Mouse (Mus musculus): ENCODE results near the gene Crlf3. TPM values are rescaled to one million over a fixed set of nuclear protein-coding genes. Genes with fewer than 3 reads are reported as not detected.

Gene Crlf3
- 59.4 and 60.1 TPM in 2 replicates for polyA plus RNA-seq (2016; fragmentation: Nextera tagmentation; extraction: Ambion mirVana)

GRCm38 (mm10) chr11:80080826-80081728, at the start of gene Crlf3:
Gene Crlf3, minus strand, starts transcription at chr11:80080991.
- Histone ChIP-seq H3K9me3 (no peaks in the 10 kb centered on the region), H3K4me1 (replicated peaks) (peaks cover 13% of the 10 kb centered on the region; the same call in 1 of the 2 replicates), H3K9ac (replicated peaks) (peak within 1 kb of the TSS; percentile 97), H3K4me3 (replicated peaks) (peak within 1 kb of the TSS; percentile 91), H3K4me2 (peak within 1 kb of the TSS; percentile 70), H3K27me3 (no peaks in the 10 kb centered on the region), H3K36me3 (peaks cover 7% of the 10 kb centered on the region; the same call in 1 of the 2 replicates), H3K27ac (peak within 1 kb of the TSS; percentile 97)
- peak; percentile 93 for ATAC-seq (ENCODE audit: insufficient number of reproducible peaks, insufficient read depth, low FRiP score, low TSS enrichment, low read depth)
- WGBS, result 8% methylated on average over 55 of the region's 55 CpGs

DNA sequence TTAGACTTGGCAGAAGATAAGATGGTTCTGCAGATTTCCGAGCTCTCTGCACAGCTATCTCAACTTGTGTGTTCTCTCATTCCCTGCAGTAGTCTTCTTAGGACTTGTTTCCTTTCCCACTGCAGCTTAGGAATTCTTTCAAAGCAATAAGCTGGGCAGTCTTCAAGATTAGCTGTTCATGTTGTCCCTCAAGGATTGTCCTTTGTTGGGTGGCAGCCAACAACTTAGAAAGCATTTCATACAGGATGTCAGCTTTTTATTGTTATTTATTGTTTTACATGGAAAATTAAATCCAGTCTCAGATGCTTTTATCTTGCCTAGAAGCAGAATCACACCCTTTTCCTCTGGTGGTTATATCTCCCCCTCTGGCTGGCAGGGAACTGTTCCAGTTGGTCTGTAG, 35.6 kb upstream of the Crlf3 start:
- no peak for ATAC-seq (ENCODE audit: insufficient number of reproducible peaks, insufficient read depth, low FRiP score, low TSS enrichment, low read depth)
- Histone ChIP-seq H3K27ac (no peak overlapping the region), H3K36me3 (peaks cover 84% of the 10 kb centered on the region), H3K9ac (replicated peaks) (no peak overlapping the region), H3K9me3 (no peaks in the 10 kb centered on the region), H3K4me1 (replicated peaks) (no peaks in the 10 kb centered on the region), H3K4me2 (no peak overlapping the region), H3K27me3 (no peaks in the 10 kb centered on the region), H3K4me3 (replicated peaks) (no peak overlapping the region)
- 82% methylated on average over 1 of the region's 1 CpGs for WGBS

DNA sequence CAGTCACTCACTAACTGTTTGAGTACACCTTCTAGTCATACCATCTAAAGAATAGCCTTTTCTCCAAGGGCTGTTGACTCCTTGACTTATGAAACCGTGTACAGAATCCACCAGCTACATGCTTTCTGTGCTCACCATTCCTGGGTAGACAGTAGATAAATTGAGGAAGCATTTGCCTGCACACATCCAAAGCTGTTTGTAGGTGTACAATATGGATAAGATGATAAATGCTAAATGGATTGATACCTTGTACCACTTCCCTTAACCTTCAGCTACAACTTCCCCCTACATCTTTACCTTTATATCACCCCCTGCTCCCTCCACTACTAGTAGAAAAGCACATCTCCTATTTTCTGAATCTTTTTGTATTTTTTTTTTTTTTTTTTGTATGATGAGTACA, 23.6 kb upstream of the Crlf3 start:
- 83% methylated on average over 1 of the region's 1 CpGs for WGBS

GRCm38 (mm10) chr11:80101298-80101697, 20.5 kb upstream of the Crlf3 start:
- no peak overlapping the region for H3K4me3 ChIP-seq (replicated peaks)
- H3K4me2 ChIP-seq, result no peak overlapping the region
- no peaks in the 10 kb centered on the region for H3K9me3 ChIP-seq
- no peaks in the 10 kb centered on the region for H3K4me1 ChIP-seq (replicated peaks)
- H3K36me3 ChIP-seq, result peaks cover 81% of the 10 kb centered on the region
- H3K9ac ChIP-seq (replicated peaks), result no peak overlapping the region
- H3K27me3 ChIP-seq, result no peaks in the 10 kb centered on the region
- WGBS, result 91% methylated on average over 6 of the region's 6 CpGs
- ATAC-seq (ENCODE audit: insufficient number of reproducible peaks, insufficient read depth, low FRiP score, low TSS enrichment, low read depth), result no peak
- no peak overlapping the region for H3K27ac ChIP-seq

More for the DNA sequence above, 23.6 kb upstream of the Crlf3 start:
- Histone ChIP-seq H3K27ac (no peak overlapping the region), H3K9ac (replicated peaks) (no peak overlapping the region), H3K4me1 (replicated peaks) (no peaks in the 10 kb centered on the region), H3K27me3 (no peaks in the 10 kb centered on the region), H3K4me3 (replicated peaks) (no peak overlapping the region), H3K4me2 (no peak overlapping the region), H3K9me3 (no peaks in the 10 kb centered on the region), H3K36me3 (peaks cover 84% of the 10 kb centered on the region)
- no peak for ATAC-seq (ENCODE audit: insufficient number of reproducible peaks, insufficient read depth, low FRiP score, low TSS enrichment, low read depth)

- Histone ChIP-seq H3K27ac (no peak overlapping the region), H3K4me3 (replicated peaks) (no peak overlapping the region), H3K27me3 (no peaks in the 10 kb centered on the region), H3K4me2 (no peak overlapping the region), H3K9ac (replicated peaks) (no peak overlapping the region), H3K36me3 (peaks cover 81% of the 10 kb centered on the region), H3K9me3 (no peaks in the 10 kb centered on the region), H3K4me1 (replicated peaks) (no peaks in the 10 kb centered on the region)
- ATAC-seq (ENCODE audit: insufficient number of reproducible peaks, insufficient read depth, low FRiP score, low TSS enrichment, low read depth), result no peak
- 89% methylated on average over 3 of the region's 3 CpGs for WGBS
These were observed 17.8 kb upstream of the Crlf3 start for GRCm38 (mm10) chr11:80098444-80099056.

DNA sequence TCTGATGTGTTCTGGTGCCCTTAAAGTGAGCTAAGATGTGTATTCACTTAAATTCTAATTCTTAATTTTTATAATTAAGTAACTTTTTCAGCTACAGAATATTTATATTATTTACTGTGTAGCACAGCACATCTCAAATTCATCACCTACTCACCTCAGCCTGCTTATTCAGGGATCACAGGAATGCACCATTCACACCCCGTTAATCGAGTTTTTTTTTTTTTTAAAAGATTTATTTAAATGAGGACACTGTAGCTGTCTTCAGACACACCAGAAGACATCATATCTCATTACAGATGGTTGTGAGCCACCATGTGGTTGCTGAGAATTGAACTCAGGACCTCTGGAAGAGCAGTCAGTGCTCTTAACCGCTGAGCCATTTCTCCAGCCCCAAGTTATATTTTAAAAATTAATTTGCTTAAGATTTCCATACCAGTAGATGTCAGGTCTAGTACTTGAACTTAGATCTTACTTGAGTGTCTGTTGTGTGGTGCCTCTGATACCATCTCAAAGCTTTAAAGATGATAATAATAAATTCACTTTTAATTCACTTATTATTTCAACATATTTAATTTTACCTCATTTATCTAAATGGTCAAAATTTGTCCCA, 9.9 kb upstream of the Crlf3 start:
- Histone ChIP-seq H3K4me2 (peak overlapping the region; percentile 64), H3K27ac (no peak overlapping the region), H3K4me3 (replicated peaks) (peak overlapping the region; percentile 99), H3K36me3 (peaks cover 17% of the 10 kb centered on the region), H3K9ac (replicated peaks) (peak overlapping the region; percentile 97; the same call in 1 of the 2 replicates), H3K9me3 (no peaks in the 10 kb centered on the region), H3K4me1 (replicated peaks) (peaks cover 8% of the 10 kb centered on the region), H3K27me3 (no peaks in the 10 kb centered on the region)
- WGBS, result 72% methylated on average over 3 of the region's 3 CpGs
- no peak for ATAC-seq (ENCODE audit: insufficient number of reproducible peaks, insufficient read depth, low FRiP score, low TSS enrichment, low read depth)

GRCm38 (mm10) chr11:80089817-80090214, 9.0 kb upstream of the Crlf3 start:
- WGBS, result 1% methylated on average over 14 of the region's 14 CpGs
- peaks cover 8% of the 10 kb centered on the region for H3K4me1 ChIP-seq (replicated peaks)
- no peaks in the 10 kb centered on the region for H3K9me3 ChIP-seq
- peak overlapping the region; percentile 97 for H3K9ac ChIP-seq (replicated peaks)
- H3K36me3 ChIP-seq, result peaks cover 10% of the 10 kb centered on the region; the same call in 1 of the 2 replicates
- H3K27ac ChIP-seq, result peak overlapping the region; percentile 74
- peak overlapping the region; percentile 99 for H3K4me3 ChIP-seq (replicated peaks)
- peak overlapping the region; percentile 64 for H3K4me2 ChIP-seq
- H3K27me3 ChIP-seq, result no peaks in the 10 kb centered on the region
- no peak for ATAC-seq (ENCODE audit: insufficient number of reproducible peaks, insufficient read depth, low FRiP score, low TSS enrichment, low read depth)

DNA sequence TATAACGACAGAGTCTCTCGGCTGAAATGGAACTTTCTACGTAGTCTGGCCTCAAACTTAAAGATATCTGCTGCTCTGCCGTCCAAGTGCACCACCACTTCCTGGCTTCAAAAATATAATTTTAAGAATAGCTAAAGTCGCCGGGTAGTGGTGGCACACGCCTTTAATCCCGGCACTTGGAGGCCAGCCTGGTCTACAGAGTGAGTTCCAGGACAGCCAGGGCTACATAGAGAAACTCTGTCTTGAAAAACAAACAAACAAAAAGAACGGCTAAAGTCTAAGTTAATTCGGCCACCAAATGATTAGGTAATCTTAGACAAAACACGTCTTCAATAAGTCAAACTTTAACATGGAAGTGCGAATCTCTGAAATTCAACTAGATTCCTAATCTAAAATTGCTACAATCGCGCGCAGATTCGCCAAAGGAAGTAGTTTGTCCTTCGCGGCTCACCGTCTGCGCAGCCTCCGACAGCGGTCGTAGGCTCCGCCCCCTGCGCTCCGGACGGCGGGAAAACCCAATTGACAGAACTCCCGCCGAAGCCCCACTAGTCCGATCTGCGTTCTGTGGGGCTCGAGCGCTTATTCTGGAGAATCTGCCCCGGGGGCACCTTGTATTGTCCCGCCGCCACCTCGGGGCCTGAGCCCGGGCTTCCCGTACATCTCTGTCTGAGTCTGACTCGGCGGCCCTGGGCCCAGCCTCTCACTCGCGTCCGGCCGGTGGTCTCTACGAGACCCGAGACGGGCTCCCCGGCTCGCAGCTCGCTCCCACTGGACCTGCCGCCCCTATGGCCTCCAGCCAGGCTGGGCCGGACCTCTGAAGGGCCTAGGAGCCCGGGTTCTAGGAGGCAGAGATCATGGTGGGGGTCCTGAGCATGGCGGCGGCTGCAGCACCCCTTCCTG, 8.4 kb upstream of the Crlf3 start, which contains the start of gene Atad5:
Atad5 (plus strand) TSS at position 484 of the 900 bp plus-strand sequence.
- Histone ChIP-seq H3K4me1 (replicated peaks) (peaks cover 8% of the 10 kb centered on the region), H3K27me3 (no peaks in the 10 kb centered on the region), H3K27ac (peak within 1 kb of the TSS; percentile 74), H3K36me3 (peaks cover 4% of the 10 kb centered on the region; the same call in 1 of the 2 replicates), H3K9me3 (no peaks in the 10 kb centered on the region), H3K9ac (replicated peaks) (peak within 1 kb of the TSS; percentile 97), H3K4me3 (replicated peaks) (peak within 1 kb of the TSS; percentile 99), H3K4me2 (peak within 1 kb of the TSS; percentile 64)
- peak; percentile 75; the same call in 1 of the 2 replicates for ATAC-seq (ENCODE audit: insufficient number of reproducible peaks, insufficient read depth, low FRiP score, low TSS enrichment, low read depth)
- 6% methylated on average over 57 of the region's 57 CpGs for WGBS

DNA sequence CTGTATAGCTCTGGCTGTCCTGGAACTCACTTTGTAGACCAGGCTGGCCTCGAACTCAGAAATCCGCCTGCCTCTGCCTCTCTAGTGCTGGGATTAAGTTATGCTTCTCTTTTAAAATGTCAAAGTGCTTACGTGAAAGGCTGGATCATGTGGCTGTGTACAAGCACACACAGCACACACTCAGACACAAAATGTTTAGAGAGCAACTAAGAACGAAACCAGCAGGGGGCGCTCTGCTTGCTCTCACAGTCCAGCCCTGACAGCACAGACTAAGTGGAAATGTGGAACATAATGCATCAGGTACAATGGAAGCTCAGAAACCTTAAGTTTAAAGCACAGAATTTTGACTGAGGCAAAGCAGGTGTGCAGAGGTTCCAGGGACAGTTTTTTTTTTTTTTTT, 6.1 kb upstream of the Crlf3 start:
- Histone ChIP-seq H3K4me1 (replicated peaks) (peaks cover 8% of the 10 kb centered on the region), H3K27ac (no peak overlapping the region), H3K9me3 (no peaks in the 10 kb centered on the region), H3K27me3 (no peaks in the 10 kb centered on the region), H3K4me2 (no peak overlapping the region), H3K4me3 (replicated peaks) (no peak overlapping the region), H3K9ac (replicated peaks) (no peak overlapping the region), H3K36me3 (no peaks in the 10 kb centered on the region)
- ATAC-seq (ENCODE audit: insufficient number of reproducible peaks, insufficient read depth, low FRiP score, low TSS enrichment, low read depth), result 0 out of 2 replicates have a peak, but pooled peaks have one; percentile 61
- WGBS, result 14% methylated on average over 5 of the region's 5 CpGs

- Histone ChIP-seq H3K9ac (replicated peaks) (no peak overlapping the region), H3K4me1 (replicated peaks) (peaks cover 9% of the 10 kb centered on the region), H3K4me3 (replicated peaks) (no peak overlapping the region), H3K9me3 (no peaks in the 10 kb centered on the region), H3K27me3 (no peaks in the 10 kb centered on the region), H3K27ac (no peak overlapping the region), H3K4me2 (no peak overlapping the region), H3K36me3 (no peaks in the 10 kb centered on the region)
- WGBS, result 74% methylated on average over 6 of the region's 6 CpGs
- no peak for ATAC-seq (ENCODE audit: insufficient number of reproducible peaks, insufficient read depth, low FRiP score, low TSS enrichment, low read depth)
These were observed 4.7 kb upstream of the Crlf3 start for GRCm38 (mm10) chr11:80085356-80086055.
